Mouse (Mus musculus) cerebellum, adult 9-10 months (tissue): Measurements from ENCODE around the gene Ankrd35.
"Not testable (repeated sequence)": the region's sequence is repeated elsewhere in the genome, so short reads cannot be mapped to it uniquely, and the experiment has no call there.

Source experiments
- DNase-seq: peaks from one replicate; pipeline ENCODE4 v3.0.0; 2022

Ankrd35 gene

DNA sequence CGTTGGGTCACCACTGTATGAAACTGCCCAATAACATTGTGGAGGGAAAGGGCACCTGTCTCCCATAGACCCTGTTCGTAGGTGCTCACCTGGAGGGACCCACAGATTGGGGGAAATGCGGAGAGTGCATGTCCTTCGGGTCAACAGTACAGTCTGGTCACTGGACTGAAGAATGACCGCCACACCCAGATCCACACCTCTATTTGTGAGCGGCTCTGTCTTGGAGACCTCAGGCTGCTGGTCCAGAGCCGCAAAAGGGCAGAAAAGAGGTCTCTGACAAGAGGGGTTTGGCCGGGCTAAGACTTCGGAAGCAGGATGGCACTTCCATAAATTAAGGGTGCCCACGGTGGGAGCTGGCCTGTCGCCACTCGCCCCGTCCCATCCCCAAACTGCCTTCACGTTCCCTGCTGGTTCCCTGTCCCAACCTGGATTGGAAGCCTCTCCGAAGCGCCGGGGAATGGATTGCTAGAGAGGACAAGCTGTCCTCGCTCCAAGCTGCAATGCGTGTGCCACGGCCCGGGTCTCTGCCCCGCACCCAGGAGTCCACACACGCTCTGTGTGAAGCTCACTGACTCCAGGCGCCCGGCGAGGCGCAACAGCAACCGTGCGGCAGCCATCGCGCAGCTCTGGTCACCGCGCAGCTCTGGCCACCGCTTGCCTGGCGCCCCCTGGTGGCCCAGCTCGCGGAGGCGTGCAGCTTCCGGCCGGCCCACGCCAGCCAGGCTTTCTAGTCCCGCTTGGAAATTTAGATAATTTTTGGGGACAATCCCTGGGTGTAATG lies 38.2 kb downstream of the Ankrd35 start, which contains the start of gene Nudt17:
TSS of gene Nudt17 (minus strand) at position 660 of the 781 bp plus-strand sequence.
- peak; percentile 82 for DNase-seq

DNA sequence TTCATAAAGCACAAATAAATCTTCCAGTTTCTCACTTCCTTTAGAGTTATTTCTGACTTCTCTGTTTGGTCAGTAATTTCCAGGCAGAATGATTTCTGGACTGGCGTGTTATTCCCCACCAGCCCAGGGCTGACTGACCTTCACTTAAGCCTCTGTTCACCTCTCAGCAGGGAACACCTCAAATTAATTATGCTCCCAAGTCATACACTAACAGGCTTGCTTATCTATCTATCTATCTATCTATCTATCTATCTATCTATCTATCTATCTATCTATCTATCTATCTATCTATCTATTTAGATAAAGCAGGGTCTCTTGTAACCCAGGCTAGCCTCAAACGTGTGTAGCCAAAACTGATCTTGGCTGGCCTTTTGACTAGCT lies 38.7 kb downstream of the Ankrd35 start:
- no peak for DNase-seq

DNA sequence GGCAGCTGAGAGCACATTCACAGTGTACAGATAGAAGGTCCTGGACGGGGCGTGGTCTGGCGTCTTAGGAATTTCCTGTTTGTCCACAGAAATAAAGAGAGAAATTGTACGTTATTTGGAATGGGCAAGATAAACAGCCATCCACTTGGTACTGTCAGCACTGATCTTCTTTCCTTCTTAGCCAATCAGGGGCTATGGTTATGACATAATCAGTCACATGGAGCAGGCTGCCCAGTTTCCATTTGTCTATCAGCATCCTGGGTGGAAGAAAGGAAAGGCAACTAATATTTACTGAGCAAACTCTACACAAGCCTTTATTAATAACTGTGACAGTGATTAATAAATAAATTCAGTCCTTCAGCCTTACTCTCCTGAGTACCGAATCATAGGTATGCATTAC lies 44.4 kb downstream of the Ankrd35 start:
- DNase-seq = no peak

DNA sequence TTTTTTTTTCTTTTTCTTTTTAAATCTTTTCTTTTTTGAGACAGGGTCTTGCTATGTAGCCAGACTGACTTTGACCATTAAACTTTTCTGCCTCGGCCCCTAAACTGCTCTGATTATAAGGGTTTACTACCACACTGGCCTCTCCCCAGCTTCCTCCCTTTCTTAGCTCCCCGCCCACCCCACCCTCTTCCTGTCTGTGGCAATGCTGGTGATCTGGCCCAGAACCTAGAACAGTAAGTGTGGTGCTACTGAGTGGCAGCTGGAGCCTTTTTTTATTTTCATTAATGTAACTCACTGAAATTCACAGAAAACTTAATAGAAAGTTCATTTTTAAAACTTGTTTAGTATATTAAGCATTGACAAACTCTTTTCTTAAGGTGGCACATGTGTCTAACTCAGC lies 45.9 kb downstream of the Ankrd35 start:
- DNase-seq = no peak

DNA sequence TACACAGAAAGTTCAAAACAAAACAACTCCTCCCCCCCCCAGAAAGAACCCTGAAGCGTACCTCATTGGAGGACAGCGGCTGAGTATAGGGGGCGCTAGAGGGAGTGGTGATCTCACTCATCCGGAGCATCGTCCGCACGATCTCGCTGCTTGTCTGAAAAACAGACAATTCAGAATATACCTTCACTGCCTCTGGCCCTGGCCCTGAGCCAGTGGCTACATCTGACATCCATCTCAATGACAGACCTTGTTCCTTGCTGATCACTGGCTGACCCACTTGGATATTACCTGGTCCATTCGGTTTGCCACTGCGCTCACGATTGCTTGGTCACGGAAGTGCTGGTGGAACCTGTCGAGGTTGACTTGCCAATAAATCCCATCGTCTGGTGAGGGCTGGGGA lies 49.2 kb downstream of the Ankrd35 start:
- DNase-seq = peak; percentile 88

DNA sequence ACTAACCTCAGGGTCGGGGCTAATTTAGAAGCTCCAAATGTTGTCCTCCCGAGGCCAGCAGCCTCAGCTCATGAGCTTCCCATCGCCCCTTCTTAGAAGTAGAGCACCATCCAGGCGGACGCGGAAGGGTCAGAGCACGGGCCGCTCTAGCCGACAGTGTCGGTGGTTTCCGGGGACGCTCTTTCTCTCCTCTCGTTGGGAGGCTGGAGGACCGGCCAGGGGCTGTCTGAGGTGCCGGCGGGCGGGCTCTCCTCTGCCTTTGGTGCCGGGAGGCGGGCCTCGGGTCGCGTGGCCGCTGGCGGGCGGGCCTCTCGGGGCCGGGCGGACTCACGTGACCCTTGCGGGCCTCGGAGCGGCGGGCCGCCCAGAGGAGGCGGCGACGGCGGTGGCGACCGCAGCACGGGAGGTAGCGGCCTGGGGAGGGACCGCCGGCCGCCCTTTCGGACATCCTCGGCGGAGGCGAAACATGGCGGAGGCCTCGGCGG lies 57.5 kb downstream of the Ankrd35 start, which contains the start of the genes Polr3c and Rnf115:
TSS of gene Polr3c (minus strand) at position 286 of the 485 bp plus-strand sequence.
TSS of gene Rnf115 (plus strand) at position 322 of the 485 bp plus-strand sequence.
- DNase-seq = peak; percentile 95

DNA sequence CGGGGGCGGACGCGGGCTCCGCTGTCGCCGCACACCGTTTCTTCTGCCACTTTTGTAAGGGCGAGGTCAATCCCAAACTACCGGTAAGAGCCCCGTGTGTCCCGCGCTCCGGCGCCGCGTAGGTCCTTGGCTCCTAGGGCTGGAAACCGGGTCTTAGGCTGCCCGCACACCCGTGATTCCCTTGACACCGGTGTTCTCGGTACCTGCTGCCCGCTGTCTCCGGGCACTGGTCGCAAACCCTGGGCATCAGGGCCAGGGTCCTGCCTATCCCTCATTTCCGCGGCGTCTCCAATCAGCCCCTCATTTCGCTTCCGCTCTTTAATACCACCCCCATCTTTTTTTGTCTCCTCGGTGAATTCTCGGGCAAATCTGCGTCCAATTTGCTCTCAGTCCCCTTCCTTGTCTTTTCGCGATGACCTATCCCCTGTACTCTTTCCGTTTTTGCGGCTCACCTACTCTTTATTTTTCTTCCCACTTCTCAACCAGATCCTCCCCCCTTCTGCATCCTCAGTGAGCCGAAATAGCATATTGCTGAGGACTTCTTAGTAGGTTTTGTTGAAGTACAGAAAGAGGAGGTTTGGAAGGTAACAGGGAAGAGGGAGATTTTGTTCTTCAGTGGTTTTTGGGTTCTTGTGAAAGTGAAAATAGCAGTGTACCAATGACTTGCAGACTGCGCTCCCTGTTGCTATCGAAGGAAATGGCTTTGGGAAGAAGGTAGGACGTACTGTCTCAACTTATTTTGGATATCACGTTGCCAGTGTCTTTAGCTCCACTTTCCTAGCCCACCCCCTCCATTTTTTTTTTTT lies 58.1 kb downstream of the Ankrd35 start:
- peak; percentile 62 for DNase-seq

DNA sequence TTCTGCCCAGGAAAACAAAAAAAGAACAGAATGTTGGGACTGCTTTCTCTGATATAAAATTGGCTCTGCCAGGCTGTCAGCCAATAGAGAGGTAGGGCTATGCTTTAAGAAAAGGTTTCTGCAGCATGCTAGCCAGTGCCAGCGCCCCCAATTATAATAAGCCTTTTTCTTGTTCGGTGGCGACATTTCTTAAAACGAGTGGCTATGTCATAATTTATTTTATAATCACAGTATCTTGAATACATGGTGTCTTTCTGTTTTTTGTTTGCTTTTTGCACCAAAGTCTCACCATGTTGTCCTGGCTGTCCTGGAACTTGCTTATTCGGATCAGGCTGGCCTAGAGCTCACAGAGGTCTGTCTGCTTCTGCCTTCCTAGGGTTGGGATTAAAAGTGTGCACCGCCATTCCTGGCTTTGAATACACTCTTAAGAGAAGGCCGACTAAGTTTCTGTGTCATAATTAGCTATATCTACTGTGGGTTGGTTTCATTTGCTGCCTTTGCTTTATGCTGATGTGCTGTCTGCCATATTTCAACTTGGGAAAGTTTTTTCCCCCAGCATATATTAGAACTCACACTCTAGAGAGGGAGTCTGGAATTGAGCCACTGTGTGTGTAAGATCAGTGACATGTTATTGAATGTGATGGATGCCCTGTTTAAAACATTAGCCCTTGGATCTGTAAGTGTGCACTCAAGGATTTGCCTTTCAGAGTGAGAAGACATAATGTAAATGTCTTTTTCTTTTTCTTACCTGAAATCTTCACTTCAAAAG lies 58.9 kb downstream of the Ankrd35 start:
- DNase-seq = no peak

DNA sequence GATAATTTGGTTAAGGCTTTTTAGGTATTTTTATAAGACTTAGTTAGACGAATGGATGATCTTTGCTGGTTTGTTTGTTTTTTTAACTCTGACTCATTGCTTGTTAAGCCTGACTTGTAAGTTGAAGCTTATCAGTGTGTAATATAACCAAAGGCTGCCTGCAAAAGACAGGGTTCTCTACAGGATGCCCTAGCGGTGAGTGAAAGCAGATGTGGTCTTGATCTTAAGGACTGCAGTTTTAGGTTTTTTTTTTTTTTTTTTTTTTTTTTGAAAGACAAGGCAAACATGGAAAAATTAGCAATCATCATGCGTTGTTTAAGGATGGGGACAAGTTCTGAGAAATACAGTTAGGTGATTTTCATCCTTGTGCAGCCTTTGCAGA lies 59.5 kb downstream of the Ankrd35 start:
- DNase-seq = no peak

DNA sequence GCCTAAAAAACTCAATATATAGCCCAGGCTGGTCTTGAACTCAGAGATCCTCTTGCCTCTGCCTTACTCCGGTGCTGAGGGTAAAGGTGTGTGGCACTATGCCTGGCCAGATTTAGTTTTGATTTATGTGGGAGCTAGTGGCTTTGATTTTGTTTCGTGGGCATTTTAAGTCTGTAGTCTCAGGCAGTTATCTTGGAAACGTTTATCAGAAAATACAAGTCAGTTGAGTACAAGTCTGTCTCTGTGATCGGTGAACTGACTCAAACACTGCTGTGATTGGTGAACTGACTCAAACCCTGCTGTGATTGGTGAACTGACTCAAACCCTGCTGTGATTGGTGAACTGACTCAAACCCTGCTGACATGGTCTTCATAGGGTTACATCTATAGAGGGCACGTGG lies 60.9 kb downstream of the Ankrd35 start:
- no peak for DNase-seq

DNA sequence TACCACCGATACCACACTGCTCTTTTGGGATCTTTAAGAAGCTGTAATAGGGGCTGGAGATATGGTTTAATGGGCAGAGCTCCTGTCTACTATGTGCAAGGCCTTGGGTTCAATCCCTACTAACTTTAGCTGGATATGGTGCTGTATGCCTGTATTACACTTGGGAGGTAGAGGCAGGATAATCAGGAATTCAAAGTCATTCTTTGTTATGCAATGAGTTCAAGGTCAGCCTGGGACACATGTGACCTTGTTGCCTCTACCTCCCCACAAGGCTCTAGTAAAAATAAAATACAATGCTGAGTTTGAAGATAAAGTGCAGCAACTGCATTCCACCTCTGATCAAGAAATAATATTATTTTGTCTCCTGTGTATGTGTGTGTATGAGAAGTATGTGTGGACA lies 64.1 kb downstream of the Ankrd35 start:
- no peak for DNase-seq

DNA sequence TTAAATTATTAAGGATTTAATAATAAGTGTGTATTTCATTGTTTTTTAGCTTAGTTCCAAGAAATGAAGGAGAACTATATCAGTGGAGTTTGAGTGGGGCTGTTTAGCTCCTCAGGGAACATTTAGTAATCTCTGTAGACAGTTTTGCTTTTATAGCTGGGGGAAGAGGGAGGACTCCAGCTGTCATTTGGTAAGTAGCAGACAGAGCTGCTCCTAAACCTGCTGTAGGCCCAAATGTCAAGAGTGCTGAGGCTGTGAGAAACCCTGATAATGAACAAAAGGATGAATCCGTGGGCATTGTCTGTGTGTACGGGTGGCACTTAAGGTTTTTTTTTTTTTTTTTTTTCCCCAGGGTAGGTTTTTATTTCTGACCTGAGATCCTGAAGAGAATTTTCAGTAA lies 65.3 kb downstream of the Ankrd35 start:
- no peak for DNase-seq

DNA sequence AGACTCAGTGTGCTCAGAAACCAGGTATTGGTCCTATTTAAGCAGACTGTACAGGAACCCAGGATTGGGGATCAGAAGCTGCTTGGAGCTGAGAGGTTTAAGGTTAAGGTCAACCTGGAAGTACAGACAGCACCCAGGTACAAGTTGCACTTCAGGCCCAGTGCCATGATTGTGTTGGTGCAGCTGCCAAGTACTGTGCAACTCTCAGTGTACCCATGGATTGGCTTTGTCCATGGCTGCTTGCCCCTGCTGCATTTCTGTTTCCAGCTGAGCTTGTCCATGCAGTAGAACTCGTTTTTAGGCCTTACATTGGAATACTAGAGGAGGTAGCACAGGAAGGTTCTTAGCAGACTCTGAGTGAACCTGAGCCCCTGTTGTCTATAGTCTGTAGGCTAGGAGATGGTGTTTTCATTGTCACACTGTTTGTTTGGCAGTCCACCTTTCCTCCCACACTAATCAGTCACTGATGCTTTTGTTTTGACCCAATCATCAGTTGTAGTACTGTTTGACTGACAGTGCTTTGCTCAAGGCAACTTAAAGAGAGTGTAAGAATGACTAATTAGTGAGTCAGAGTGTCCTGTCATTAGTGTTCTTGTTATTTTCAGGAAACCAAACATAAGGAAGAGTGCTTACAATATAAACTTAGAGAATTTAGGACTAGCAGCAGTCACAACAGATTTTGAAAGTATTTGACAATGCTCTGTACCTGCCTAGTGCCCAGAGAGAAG lies 67.2 kb downstream of the Ankrd35 start:
- no peak for DNase-seq

DNA sequence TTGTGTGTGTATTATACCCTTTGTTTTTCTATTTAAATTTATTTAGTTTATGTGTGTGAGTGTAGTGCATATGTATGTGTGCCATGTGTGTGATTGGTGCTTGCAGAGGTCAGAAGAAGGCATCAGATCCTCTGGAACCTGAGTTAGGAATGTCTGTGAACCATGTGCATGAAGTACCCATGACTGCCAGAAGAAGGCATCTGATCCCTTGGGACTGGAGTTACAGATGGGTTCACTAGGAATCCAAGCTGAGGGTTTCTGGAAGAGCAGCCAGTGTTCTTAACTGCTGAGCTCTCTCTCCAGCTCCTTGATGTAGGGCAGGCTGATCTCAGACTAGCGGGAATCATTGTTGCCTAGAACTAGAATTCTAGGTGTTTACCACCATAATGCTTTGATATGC lies 68.1 kb downstream of the Ankrd35 start:
- no peak for DNase-seq

DNA sequence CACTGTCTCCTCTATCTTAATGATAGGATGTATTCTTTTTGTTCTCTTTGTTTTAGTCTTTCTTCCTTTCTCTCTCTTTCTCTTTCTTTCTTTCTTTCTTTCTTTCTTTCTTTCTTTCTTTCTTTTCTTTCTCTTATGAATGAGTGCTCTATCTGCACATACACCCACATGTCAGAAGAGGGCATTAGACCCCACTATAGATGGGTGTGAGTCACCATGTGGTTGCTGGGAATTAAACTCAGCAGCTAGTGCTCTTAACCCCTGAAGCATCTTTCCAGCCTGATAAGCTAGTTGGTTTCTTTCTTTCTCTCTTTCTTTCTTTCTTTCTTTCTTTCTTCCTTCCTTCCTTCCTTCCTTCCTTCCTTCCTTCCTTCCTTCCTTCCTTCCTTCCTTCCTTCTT lies 70.3 kb downstream of the Ankrd35 start:
- DNase-seq = not testable (repeated sequence)
